Mouse (Mus musculus) CH12.LX (cell line): ENCODE data around the gene Tyk2. TPM values are rescaled to one million over a fixed set of nuclear protein-coding genes. Genes with fewer than 3 reads are reported as not detected.

Experiments used
- DNase-seq: peaks from one replicate; pipeline ENCODE4 v3.0.0-alpha.2; 2013; ENCODE audit errors: extremely low read depth
- H3K27ac ChIP-seq: 2 replicates; pipeline ENCODE4 v1.5.1; 2012; ENCODE audit warnings: low read depth, mild to moderate bottlenecking, control low read depth, moderate library complexity; ENCODE audit not compliant: insufficient read depth
- H3K27me3 ChIP-seq: replicated peaks from 2 replicates; pipeline ENCODE3; 2012; ENCODE audit warnings: inconsistent platforms
- H3K36me3 ChIP-seq, 2 experiments: replicated peaks in 1 of 2; 2 replicates each; pipeline versions ENCODE3 to v1.6.1; 2012; ENCODE audit warnings: inconsistent platforms in 1 of 2, low read length in 1 of 2, mild to moderate bottlenecking in 1 of 2, mixed read lengths in 1 of 2, moderate library complexity in 1 of 2; ENCODE audit not compliant: control insufficient read depth in 1 of 2, insufficient read depth in 1 of 2
- H3K4me1 ChIP-seq, 2 experiments: 2 replicates each; pipeline ENCODE4 v1.6.1; 2012; ENCODE audit warnings: inconsistent platforms in 1 of 2, moderate library complexity in 1 of 2; ENCODE audit not compliant: insufficient read depth in 2 of 2, control insufficient read depth in 1 of 2
- H3K4me2 ChIP-seq: 2 replicates; pipeline ENCODE4 v1.6.1; 2012; ENCODE audit warnings: low read depth, mild to moderate bottlenecking, control low read depth; ENCODE audit not compliant: poor library complexity, insufficient read depth, severe bottlenecking
- H3K4me3 ChIP-seq, 3 experiments: fragments of 150-350 bp in 1 of 3; sonication (generic) in 1 of 3; replicated peaks in 1 of 3; 2 replicates each; pipeline versions ENCODE3 to v1.5.1; 2011 to 2012; ENCODE audit warnings: low read depth in 2 of 3, low read length in 2 of 3, mild to moderate bottlenecking in 2 of 3, moderate library complexity in 2 of 3, control low read depth in 1 of 3, improper control_type of control experiment in 1 of 3, inconsistent platforms in 1 of 3, mixed read lengths in 1 of 3; ENCODE audit not compliant: poor library complexity in 1 of 3
- H3K79me2 ChIP-seq: replicated peaks from 2 replicates; pipeline ENCODE4 v1.6.1; 2012; ENCODE audit warnings: mild to moderate bottlenecking, moderate library complexity; ENCODE audit not compliant: control insufficient read depth, poor library complexity, insufficient read depth, severe bottlenecking; ENCODE audit errors: extremely low read depth
- H3K9ac ChIP-seq: 2 replicates; pipeline ENCODE4 v1.6.1; 2012; ENCODE audit warnings: low read depth, mild to moderate bottlenecking, control low read depth, moderate library complexity; ENCODE audit not compliant: insufficient read depth
- H3K9me3 ChIP-seq: replicated peaks from 2 replicates; pipeline ENCODE3; 2012; ENCODE audit warnings: low read length, inconsistent platforms, mixed read lengths
- BHLHE40 ChIP-seq: IDR thresholded peaks from 2 replicates; pipeline ENCODE4 v1.6.1; 2011; ENCODE audit warnings: mild to moderate bottlenecking, low read depth, low read length, improper control_type of control experiment
- CTCF ChIP-seq, 2 experiments: IDR thresholded peaks in 1 of 2; conservative IDR thresholded peaks in 1 of 2; 2 replicates each; pipeline ENCODE4 v1.5.1; 2011 to 2012; ENCODE audit warnings: low read depth in 2 of 2, low read length in 2 of 2, improper control_type of control experiment in 1 of 2, inconsistent platforms in 1 of 2, mild to moderate bottlenecking in 1 of 2, moderate library complexity in 1 of 2
- E2F4 ChIP-seq: IDR thresholded peaks from 2 replicates; pipeline ENCODE4 v1.6.1; 2011; ENCODE audit warnings: low read depth, low read length, improper control_type of control experiment; ENCODE audit not compliant: insufficient replicate concordance
- GABPA ChIP-seq: IDR thresholded peaks from 2 replicates; pipeline ENCODE4 v1.6.1; 2012; ENCODE audit warnings: low read depth, low read length, improper control_type of control experiment, inconsistent platforms; ENCODE audit not compliant: insufficient replicate concordance
- HCFC1 ChIP-seq: IDR thresholded peaks from 2 replicates; pipeline ENCODE4 v1.6.1; 2012; ENCODE audit warnings: low read depth, mild to moderate bottlenecking, inconsistent platforms, low read length, improper control_type of control experiment
- IRF4 ChIP-seq: IDR thresholded peaks from 2 replicates; pipeline ENCODE4 v1.6.1; 2014; ENCODE audit warnings: low read depth, mild to moderate bottlenecking, inconsistent platforms, low read length, improper control_type of control experiment
- JUN ChIP-seq: IDR thresholded peaks from 2 replicates; pipeline ENCODE4 v1.6.1; 2011; ENCODE audit warnings: low read depth, mild to moderate bottlenecking, low read length, improper control_type of control experiment, moderate library complexity; ENCODE audit not compliant: insufficient read depth
- JUND ChIP-seq: conservative IDR thresholded peaks from 2 replicates; pipeline ENCODE4 v1.6.1; 2011; ENCODE audit warnings: low read depth, low read length, improper control_type of control experiment
- KAT2A ChIP-seq: IDR thresholded peaks from 2 replicates; pipeline ENCODE4 v1.6.1; 2012; ENCODE audit warnings: low read length, improper control_type of control experiment, inconsistent platforms; ENCODE audit not compliant: insufficient replicate concordance
- MAFK ChIP-seq: IDR thresholded peaks from 2 replicates; pipeline ENCODE4 v1.6.1; 2011; ENCODE audit warnings: low read length, improper control_type of control experiment; ENCODE audit not compliant: insufficient replicate concordance
- MAX ChIP-seq: IDR thresholded peaks from 2 replicates; pipeline ENCODE4 v1.6.1; 2011; ENCODE audit warnings: low read length, improper control_type of control experiment
- MXI1 ChIP-seq: IDR thresholded peaks from 2 replicates; pipeline ENCODE4 v1.6.1; 2011; ENCODE audit warnings: mild to moderate bottlenecking, low read depth, low read length, improper control_type of control experiment
- NELFE ChIP-seq: IDR thresholded peaks from 2 replicates; pipeline ENCODE4 v1.6.1; 2011; ENCODE audit warnings: low read depth, low read length, improper control_type of control experiment
- NRF1 ChIP-seq: IDR thresholded peaks from 2 replicates; pipeline ENCODE4 v1.6.1; 2014; ENCODE audit warnings: low read depth, mild to moderate bottlenecking, inconsistent platforms, low read length, improper control_type of control experiment, moderate library complexity
- PAX5 ChIP-seq: IDR thresholded peaks from 2 replicates; pipeline ENCODE4 v1.6.1; 2012; ENCODE audit warnings: low read length, inconsistent platforms, mixed read lengths
- POLR2A ChIP-seq: IDR thresholded peaks from 2 replicates; pipeline ENCODE4 v1.6.1; 2011; ENCODE audit warnings: low read depth, mild to moderate bottlenecking, improper control_type of control experiment, low read length
- RAD21 ChIP-seq: IDR thresholded peaks from 2 replicates; pipeline ENCODE4 v1.6.1; 2011; ENCODE audit warnings: low read depth, mild to moderate bottlenecking, low read length, improper control_type of control experiment, moderate library complexity
- RCOR1 ChIP-seq: conservative IDR thresholded peaks from 2 replicates; pipeline ENCODE4 v1.6.1; 2012; ENCODE audit warnings: low read depth, mild to moderate bottlenecking, inconsistent platforms, low read length, improper control_type of control experiment
- SIN3A ChIP-seq: IDR thresholded peaks from 2 replicates; pipeline ENCODE4 v1.6.1; 2012; ENCODE audit warnings: low read length, improper control_type of control experiment, inconsistent platforms
- SMC3 ChIP-seq: IDR thresholded peaks from 2 replicates; pipeline ENCODE4 v1.6.1; 2011; ENCODE audit warnings: low read depth, low read length, improper control_type of control experiment
- TBP ChIP-seq: conservative IDR thresholded peaks from 2 replicates; pipeline ENCODE4 v1.6.1; 2011; ENCODE audit warnings: low read depth, low read length, improper control_type of control experiment
- TCF12 ChIP-seq: IDR thresholded peaks from 2 replicates; pipeline ENCODE4 v1.6.1; 2014; ENCODE audit warnings: low read depth, mild to moderate bottlenecking, inconsistent platforms, low read length, improper control_type of control experiment
- USF1 ChIP-seq: IDR thresholded peaks from 2 replicates; pipeline ENCODE4 v1.6.1; 2014; ENCODE audit warnings: low read depth, mild to moderate bottlenecking, inconsistent platforms, low read length, improper control_type of control experiment
- ZC3H11A ChIP-seq: IDR thresholded peaks from 2 replicates; pipeline ENCODE4 v1.6.1; 2012; ENCODE audit warnings: low read depth, mild to moderate bottlenecking, inconsistent platforms, low read length, improper control_type of control experiment
- ZNF384 ChIP-seq: IDR thresholded peaks from 2 replicates; pipeline ENCODE4 v1.6.1; 2012; ENCODE audit warnings: low read depth, low read length, improper control_type of control experiment, inconsistent platforms
- dilution Hi-C: fragments of 300-500 bp; cut with MboI; formaldehyde crosslinking; loops from 2 replicates; pipeline ENCODE4 v1.14.3; 2020; ENCODE audit warnings: low sequenced_read_pairs; ENCODE audit not compliant: extremely low pct_unique_long_range_greater_than_20kb, extremely low pct_ligation_motif_present
- in situ Hi-C: fragments of 300-500 bp; cut with MboI; formaldehyde crosslinking; loops from 3 replicates; pipeline ENCODE4 v1.14.3; 2019; ENCODE audit warnings: low sequenced_read_pairs, low pct_ligation_motif_present, low pct_unique_long_range_greater_than_20kb, mixed read lengths
- polyA plus RNA-seq: library from polyadenylated mRNA; unstranded; fragments of >175 nt; gene quantifications from 2 replicates; pipeline ENCODE4 v1.2.1, GENCODE M21; 2012; ENCODE audit warnings: low read depth; ENCODE audit not compliant: insufficient read length
- total RNA-seq, 2 experiments: library from RNA; depleted of rRNA; stranded (reverse); fragments of 300-350 nt in 1 of 2; fragments of >200 nt in 1 of 2; gene quantifications; 2 replicates each; pipeline ENCODE4 v1.2.3; 2012 to 2014

Tyk2 gene
- total and polyA plus RNA-seq, 3 experiments = 40.6 to 80.0 (median 49.6) TPM

GRCm38 (mm10) chr9:21133064-21133707 is 2.1 kb upstream of the Tyk2 start (continued):
- TF ChIP-seq CTCF (conservative IDR thresholded peaks at IDR 0.05 in 1 of 2, IDR thresholded peaks at IDR 0.05 in 1 of 2; ENCODE audit: low read depth in 2 of 2, low read length in 2 of 2) (peak in 1 of 2 experiments; percentile 69; a peak in 2 of 4 replicates), JUND (no peak), GABPA (no peak), TCF12 (peak; percentile 88), MXI1 (no peak), E2F4 (no peak), KAT2A (no peak), IRF4 (peak; percentile 84), ZNF384 (no peak), MAFK (no peak), PAX5 (no peak), SIN3A (no peak), USF1 (no peak), TBP (peak; percentile 38; the same call in 1 of the 2 replicates)

- peak overlapping the region; percentile 63; the same call in 1 of the 2 replicates for H3K4me2 ChIP-seq
- in situ Hi-C loops (loop anchor here (5.0 kb wide), 1 partner anchor 40 kb away; the partner anchor contains the start of genes Gm38431 and Raver1), dilution Hi-C loops (no loop called here)
- H3K9ac ChIP-seq = peak overlapping the region; percentile 43; the same call in 1 of the 2 replicates
- H3K4me3 ChIP-seq = no peak overlapping the region
- H3K79me2 ChIP-seq = peaks cover 21% of the 10 kb centered on the region
- H3K9me3 ChIP-seq = no peaks in the 10 kb centered on the region
- H3K27ac ChIP-seq = peak overlapping the region; percentile 98
- TF ChIP-seq SMC3 (peak; percentile 56), HCFC1 (no peak; the same call in 1 of the 2 replicates), NRF1 (no peak), GABPA (no peak), ZNF384 (peak; percentile 84), CTCF (conservative IDR thresholded peaks at IDR 0.05 in 1 of 2, IDR thresholded peaks at IDR 0.05 in 1 of 2; ENCODE audit: low read depth in 2 of 2, low read length in 2 of 2) (peak in 1 of 2 experiments; percentile 67; a peak in 2 of 4 replicates), BHLHE40 (no peak), TCF12 (0 out of 2 replicates have a peak, but pooled peaks have one; percentile 37), TBP (no peak), NELFE (0 out of 2 replicates have a peak, but pooled peaks have one; percentile 3), MAX (no peak), USF1 (no peak), KAT2A (no peak), ZC3H11A (no peak), RAD21 (peak; percentile 53), POLR2A (peak; percentile 1; the same call in 1 of the 2 replicates), JUN (no peak), RCOR1 (no peak)
- H3K4me1 ChIP-seq = peaks cover 32 to 71% of the 10 kb centered on the region in 2 experiments
- peak; percentile 71 for DNase-seq
- no peaks in the 10 kb centered on the region for H3K27me3 ChIP-seq
- H3K36me3 ChIP-seq = peaks cover 19 to 26% of the 10 kb centered on the region in 2 experiments
These were observed 1.2 kb upstream of the Tyk2 start for GRCm38 (mm10) chr9:21132102-21132775.
